Mouse (Mus musculus) fibroblast of lung, adult 2 months (primary cell): ENCODE data around the gene Ldhb.
"Not testable (repeated sequence)": the region's sequence is repeated elsewhere in the genome, so short reads cannot be mapped to it uniquely, and the experiment has no call there.

Experiments used
- DNase-seq: peaks from one replicate; pipeline ENCODE4 v3.0.0-alpha.2; 2011; ENCODE audit warnings: low read depth

The Ldhb gene

GRCm38 (mm10) chr6:142507785-142508162, at the start of gene Ldhb:
TSS of gene Ldhb (minus strand) at chr6:142507957.
- peak; percentile 81 for DNase-seq

GRCm38 (mm10) chr6:142555988-142556387, 48.2 kb upstream of the Ldhb start:
- DNase-seq, result no peak

- DNase-seq, result no peak
These were observed 43.7 kb upstream of the Ldhb start for GRCm38 (mm10) chr6:142551482-142551881.

- DNase-seq, result no peak
These were observed 43.1 kb upstream of the Ldhb start for GRCm38 (mm10) chr6:142550871-142551270.

- no peak for DNase-seq
These were observed 40.6 kb upstream of the Ldhb start for GRCm38 (mm10) chr6:142548377-142548776.

- peak; percentile 2 for DNase-seq
These were observed 37.4 kb upstream of the Ldhb start for GRCm38 (mm10) chr6:142545132-142545531.

- no peak for DNase-seq
These were observed 35.9 kb upstream of the Ldhb start for GRCm38 (mm10) chr6:142543648-142544047.

- no peak for DNase-seq
These were observed 35.0 kb upstream of the Ldhb start for GRCm38 (mm10) chr6:142542800-142543175.

- DNase-seq, result no peak
These were observed 34.5 kb upstream of the Ldhb start for GRCm38 (mm10) chr6:142542082-142542799.

- no peak for DNase-seq
These were observed 32.9 kb upstream of the Ldhb start for GRCm38 (mm10) chr6:142540561-142541160.

- no peak for DNase-seq
These were observed 32.4 kb upstream of the Ldhb start for GRCm38 (mm10) chr6:142540131-142540530.

- no peak for DNase-seq
These were observed 30.7 kb upstream of the Ldhb start for GRCm38 (mm10) chr6:142538503-142538902.

GRCm38 (mm10) chr6:142533412-142533811, 25.7 kb upstream of the Ldhb start:
- DNase-seq, result no peak

GRCm38 (mm10) chr6:142532686-142533085, 24.9 kb upstream of the Ldhb start:
- no peak for DNase-seq

- no peak for DNase-seq
These were observed 24.4 kb upstream of the Ldhb start for GRCm38 (mm10) chr6:142532141-142532540.

GRCm38 (mm10) chr6:142530378-142530777, 22.6 kb upstream of the Ldhb start:
- no peak for DNase-seq

- DNase-seq, result no peak
These were observed 21.9 kb upstream of the Ldhb start for GRCm38 (mm10) chr6:142529680-142530079.

GRCm38 (mm10) chr6:142527931-142528562, 20.3 kb upstream of the Ldhb start:
- DNase-seq, result no peak

- no peak for DNase-seq
These were observed 17.0 kb upstream of the Ldhb start for GRCm38 (mm10) chr6:142524635-142525308.

- no peak for DNase-seq
These were observed 13.9 kb upstream of the Ldhb start for GRCm38 (mm10) chr6:142521591-142522110.

GRCm38 (mm10) chr6:142519110-142519509, 11.4 kb upstream of the Ldhb start:
- no peak for DNase-seq

GRCm38 (mm10) chr6:142515379-142515778, 7.6 kb upstream of the Ldhb start:
- not testable (repeated sequence) for DNase-seq

- DNase-seq, result no peak
These were observed 7.2 kb upstream of the Ldhb start for GRCm38 (mm10) chr6:142514912-142515311.
